ENCODE assay signal across 7 mouse cellular contexts in genomic region chr15:10177083-10177482, GRCm38 (mm10). TPM values are rescaled to one million over a fixed set of nuclear protein-coding genes. Genes with fewer than 3 reads are reported as not detected.
DNase-seq lines count a peak whose midpoint lies in the region; ATAC-seq and TF ChIP-seq lines count a peak whose summit lies in the region.

Gene Prlr (plus strand): TSS chr15:10177238.

- no peak for TF ChIP-seq EP300 in ES-Bruce4 (IDR thresholded peaks at IDR 0.05; ENCODE audit: insufficient read depth, low read depth, low read length)
- no peak for TF ChIP-seq EP300 in liver, embryonic 14.5 days (IDR thresholded peaks at IDR 0.05; ENCODE audit: low read depth)

- no peaks in the 10 kb centered on the region for H3K27me3 ChIP-seq in ES-Bruce4 (ENCODE audit: control insufficient read depth, insufficient read depth, low read length, poor library complexity, severe bottlenecking)
- no peaks in the 10 kb centered on the region; the same call in 1 of the 2 replicates for H3K27me3 ChIP-seq in forebrain, embryonic 14.5 days (replicated peaks; ENCODE audit: control insufficient read depth, insufficient read depth, low read length)
- H3K27me3 ChIP-seq in liver, embryonic 14.5 days (ENCODE audit: control insufficient read depth, insufficient read depth, low read length), result no peaks in the 10 kb centered on the region

- H3K36me3 ChIP-seq in ES-Bruce4 (ENCODE audit: control insufficient read depth, insufficient read depth, low read length, poor library complexity, severe bottlenecking), result no peaks in the 10 kb centered on the region
- no peaks in the 10 kb centered on the region for H3K36me3 ChIP-seq in forebrain, embryonic 14.5 days (ENCODE audit: control insufficient read depth, insufficient read depth, low read length)
- no peaks in the 10 kb centered on the region for H3K36me3 ChIP-seq in liver, embryonic 14.5 days (replicated peaks; ENCODE audit: control insufficient read depth, insufficient read depth, low read depth)

- TF ChIP-seq POLR2A in ES-Bruce4 (IDR thresholded peaks at IDR 0.05; ENCODE audit: insufficient read depth, low read length), result no peak

- H3K9me3 ChIP-seq in ES-Bruce4 (replicated peaks; ENCODE audit: control insufficient read depth, insufficient read depth, low read length, poor library complexity, severe bottlenecking), result no peaks in the 10 kb centered on the region
- no peaks in the 10 kb centered on the region for H3K9me3 ChIP-seq in forebrain, embryonic 14.5 days (replicated peaks; ENCODE audit: control insufficient read depth, low read length)
- no peaks in the 10 kb centered on the region for H3K9me3 ChIP-seq in liver, embryonic 14.5 days (ENCODE audit: control insufficient read depth, low read length)

- H3K9ac ChIP-seq in ES-Bruce4 (ENCODE audit: low read depth, poor library complexity, severe bottlenecking), result no peak within 1 kb of the TSS
- H3K9ac ChIP-seq in forebrain, embryonic 14.5 days (ENCODE audit: low read length), result peak within 1 kb of the TSS; percentile 48
- no peak within 1 kb of the TSS for H3K9ac ChIP-seq in liver, embryonic 14.5 days (replicated peaks)

- 6% methylated on average over 9 of the region's 9 CpGs for WGBS in forebrain, embryonic 14.5 days
- WGBS in liver, embryonic 14.5 days (ENCODE audit: insufficient replicate concordance), result 10% methylated on average over 9 of the region's 9 CpGs

- no peak within 1 kb of the TSS for H3K27ac ChIP-seq in ES-Bruce4 (ENCODE audit: insufficient read depth, low read length)
- no peak within 1 kb of the TSS for H3K27ac ChIP-seq in forebrain, embryonic 14.5 days (ENCODE audit: low read depth, low read length)
- no peak within 1 kb of the TSS for H3K27ac ChIP-seq in liver, embryonic 14.5 days

- peak; percentile 31 for DNase-seq in R1 (ENCODE audit: low read depth, low spot score)
- peak; percentile 10 for DNase-seq in forebrain, embryonic 14.5 days (ENCODE audit: low spot score)
- DNase-seq in liver, embryonic 14.5 days (ENCODE audit: low read depth in 3 of 3, low spot score in 3 of 3), result no peak
- DNase-seq in urinary bladder, postnatal 25 days (ENCODE audit: low spot score), result no peak
- no peak for DNase-seq in yolk sac, embryonic 10.5 days (ENCODE audit: low spot score)
- DNase-seq in thymus, postnatal 10 days (ENCODE audit: low spot score in 2 of 2), result no peak

- no peak for TF ChIP-seq CTCF in ES-Bruce4 (IDR thresholded peaks at IDR 0.05; ENCODE audit: low read depth, low read length)
- TF ChIP-seq CTCF in liver, embryonic 14.5 days (IDR thresholded peaks at IDR 0.05; ENCODE audit: low read depth), result no peak

- H3K4me1 ChIP-seq in ES-Bruce4 (ENCODE audit: control insufficient read depth, insufficient read depth, low read length), result no peaks in the 10 kb centered on the region
- H3K4me1 ChIP-seq in forebrain, embryonic 14.5 days (ENCODE audit: control insufficient read depth, insufficient read depth, low read length), result no peaks in the 10 kb centered on the region
- H3K4me1 ChIP-seq in liver, embryonic 14.5 days (replicated peaks; ENCODE audit: control insufficient read depth in 2 of 2, insufficient read depth in 2 of 2, low read length in 1 of 2), result no peaks in the 10 kb centered on the region

- H3K4me3 ChIP-seq in ES-Bruce4 (ENCODE audit: low read depth, low read length), result peak within 1 kb of the TSS; percentile 20
- H3K4me3 ChIP-seq in forebrain, embryonic 14.5 days (ENCODE audit: low read depth, low read length), result peak within 1 kb of the TSS; percentile 28
- H3K4me3 ChIP-seq in liver, embryonic 14.5 days (ENCODE audit: insufficient read depth in 1 of 2, low read depth in 2 of 2, low read length in 2 of 2), result peak within 1 kb of the TSS in 1 of 2 experiments; percentile 20; a peak in 2 of 4 replicates

- ATAC-seq in forebrain, embryonic 14.5 days, result 0 out of 2 replicates have a peak, but pooled peaks have one; percentile 15
- no peak for ATAC-seq in liver, embryonic 14.5 days (ENCODE audit: insufficient read depth)

- peak within 1 kb of the TSS; percentile 63 for H3K4me2 ChIP-seq in forebrain, embryonic 14.5 days (ENCODE audit: low read length)
- peak within 1 kb of the TSS; percentile 50 for H3K4me2 ChIP-seq in liver, embryonic 14.5 days (ENCODE audit: low read depth)

RNA-seq across cellular contexts. Expression of gene Prlr, which starts in this region (rescaled TPM):
- polyA plus RNA-seq in ES-Bruce4 (2011; ENCODE audit: insufficient read depth, insufficient read length, low read depth, missing spikeins), result 2.0 and 2.6 TPM in 2 replicates
- polyA plus RNA-seq in forebrain, embryonic 14.5 days (2014; fragmentation: Nextera tagmentation; extraction: Ambion mirVana), result 0.52 and 1.1 TPM in 2 replicates
- polyA plus RNA-seq in liver, embryonic 14.5 days (2012; rRNA removed), result under 0.01 and 0.01 TPM in 2 replicates
- polyA plus RNA-seq in liver, embryonic 14.5 days (2014; fragmentation: Nextera tagmentation; extraction: Ambion mirVana), result 0.04 TPM in 1 of 2 replicates, not detected in the other

Comparison
In these comparisons a context has a peak if more than half of its experiments do, and no peak if none do; other contexts are left out.
1. DNase-seq: peak in R1 (single experiment) and forebrain, embryonic 14.5 days (single experiment); none in liver, embryonic 14.5 days (0 of 3), urinary bladder, postnatal 25 days (single experiment), yolk sac, embryonic 10.5 days (single experiment) and thymus, postnatal 10 days (0 of 2).